Mouse (Mus musculus): ENCODE results near the gene Cyp27b1.

Cyp27b1 gene

GRCm38 (mm10) chr10:127085633-127086032, 37.6 kb downstream of the Cyp27b1 start:
- DNase-seq (ENCODE audit: low spot score), result no peak

GRCm38 (mm10) chr10:127090560-127091411, 42.7 kb downstream of the Cyp27b1 start:
- no peak for DNase-seq (ENCODE audit: low spot score)

- no peak for DNase-seq (ENCODE audit: low spot score)
These were observed 43.7 kb downstream of the Cyp27b1 start for GRCm38 (mm10) chr10:127091507-127092396.

- no peak for DNase-seq (ENCODE audit: low spot score)
These were observed 44.7 kb downstream of the Cyp27b1 start for GRCm38 (mm10) chr10:127092742-127093141.

- DNase-seq (ENCODE audit: low spot score), result no peak
These were observed 46.3 kb downstream of the Cyp27b1 start for GRCm38 (mm10) chr10:127094382-127094802.

- DNase-seq (ENCODE audit: low spot score), result no peak
These were observed 50.5 kb downstream of the Cyp27b1 start for GRCm38 (mm10) chr10:127098514-127098913.

- DNase-seq (ENCODE audit: low spot score), result no peak
These were observed 51.1 kb downstream of the Cyp27b1 start for GRCm38 (mm10) chr10:127099191-127099590.

GRCm38 (mm10) chr10:127099868-127100267, 51.8 kb downstream of the Cyp27b1 start:
- no peak for DNase-seq (ENCODE audit: low spot score)

- DNase-seq (ENCODE audit: low spot score), result no peak
These were observed 52.4 kb downstream of the Cyp27b1 start for GRCm38 (mm10) chr10:127100414-127100813.

GRCm38 (mm10) chr10:127101151-127101550, 53.1 kb downstream of the Cyp27b1 start:
- no peak for DNase-seq (ENCODE audit: low spot score)

Data from T-cell, adult 2 months (primary cell).